Mouse (Mus musculus) neural tube, embryonic 15.5 days (tissue): ENCODE measurements around the gene D5Ertd579e. TPM values are rescaled to one million over a fixed set of nuclear protein-coding genes. Genes with fewer than 3 reads are reported as not detected.
A peak's percentile ranks its signal among the peaks of the same experiment; 100 is the strongest.

ENCODE experiments used
- ATAC-seq: fragments of 200-750 bp; cut with Nextera tagmentation; 2 replicates; pipeline ENCODE4 v1.8.0; 2017; ENCODE audit warnings: mild to moderate bottlenecking, moderate TSS enrichment, moderate library complexity; ENCODE audit not compliant: low FRiP score
- H3K27ac ChIP-seq: fragments of 300-500 bp; sonication (generic); replicated peaks from 2 replicates; pipeline ENCODE4 v1.5.1; 2015; ENCODE audit warnings: mild to moderate bottlenecking, inconsistent platforms
- H3K27me3 ChIP-seq: fragments of 300-500 bp; sonication (generic); replicated peaks from 2 replicates; pipeline ENCODE4 v1.6.1; 2015; ENCODE audit warnings: inconsistent platforms
- H3K36me3 ChIP-seq: fragments of 300-500 bp; sonication (generic); 2 replicates; pipeline ENCODE4 v1.6.1; 2015; ENCODE audit warnings: inconsistent platforms
- H3K4me1 ChIP-seq: fragments of 300-500 bp; sonication (generic); 2 replicates; pipeline ENCODE4 v1.6.1; 2015; ENCODE audit warnings: inconsistent platforms
- H3K4me2 ChIP-seq: fragments of 300-500 bp; sonication (generic); 2 replicates; pipeline ENCODE4 v1.6.1; 2015; ENCODE audit warnings: inconsistent platforms, mild to moderate bottlenecking, moderate library complexity
- H3K4me3 ChIP-seq: fragments of 300-500 bp; sonication (generic); replicated peaks from 2 replicates; pipeline ENCODE4 v1.5.1; 2015; ENCODE audit warnings: mild to moderate bottlenecking, inconsistent platforms
- H3K9ac ChIP-seq: fragments of 300-500 bp; sonication (generic); replicated peaks from 2 replicates; pipeline ENCODE4 v1.6.1; 2015; ENCODE audit warnings: mild to moderate bottlenecking, inconsistent platforms
- H3K9me3 ChIP-seq: fragments of 300-500 bp; sonication (generic); replicated peaks from 2 replicates; pipeline ENCODE4 v1.6.1; 2016; ENCODE audit warnings: inconsistent platforms
- WGBS: fragments of 180-500 bp; shearing (Covaris S2); methylation state at CpG from one replicate; pipeline ENCODE4 v1.1.7; 2015; ENCODE audit warnings: mixed read lengths; 5-methylcytosine and 5-hydroxymethylcytosine counted together
- polyA plus RNA-seq: library from polyadenylated mRNA; unstranded; fragments of >200 nt; fragmentation: Nextera tagmentation; extraction: Ambion mirVana; gene quantifications from 2 replicates; pipeline ENCODE4 v1.2.1, GENCODE M21; 2015

Gene D5Ertd579e
- polyA plus RNA-seq: 26.6 and 29.1 TPM in 2 replicates

DNA sequence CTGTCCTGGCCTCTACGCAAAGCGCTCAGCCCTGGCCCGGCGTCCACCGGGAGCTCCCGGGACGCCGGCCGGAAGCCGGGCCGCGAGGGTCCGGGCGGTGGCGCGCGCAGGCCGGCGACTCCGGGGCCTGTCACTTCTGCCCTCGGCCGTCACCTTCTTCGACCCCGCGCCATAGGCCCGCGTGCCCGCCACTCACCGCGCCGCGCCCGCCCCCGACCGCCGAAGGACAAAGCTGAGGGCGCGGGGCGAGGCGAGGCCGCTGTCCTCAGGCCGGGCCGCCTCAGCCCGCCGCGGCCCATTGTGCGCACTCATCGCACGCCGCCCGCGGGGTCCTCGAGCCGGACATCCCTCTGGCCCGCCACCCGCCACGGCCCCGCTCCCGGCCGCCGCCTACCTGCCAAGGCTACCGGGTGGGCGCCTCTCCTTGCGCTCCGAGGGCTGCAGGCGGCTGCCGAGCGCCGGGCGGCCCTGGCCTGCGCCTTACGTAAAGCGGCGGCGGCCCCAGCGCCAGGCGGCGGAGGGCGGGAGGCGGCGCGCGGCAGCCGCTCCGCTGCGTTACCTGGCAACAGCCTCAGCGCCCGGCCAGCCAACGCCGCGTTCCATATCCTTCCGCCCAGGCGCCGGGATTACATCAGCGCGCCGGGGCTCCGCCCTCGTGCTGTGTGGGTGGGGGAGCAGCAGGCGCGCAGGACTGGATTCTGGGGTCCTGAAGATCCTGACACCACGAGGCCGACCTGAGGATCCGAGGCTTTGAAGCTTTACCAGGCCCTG lies at the start of gene D5Ertd579e:
Gene D5Ertd579e, minus strand, starts transcription at position 564 of the 771 bp plus-strand sequence.
- WGBS: under 1% methylated on average over 67 of the region's 104 CpGs

DNA sequence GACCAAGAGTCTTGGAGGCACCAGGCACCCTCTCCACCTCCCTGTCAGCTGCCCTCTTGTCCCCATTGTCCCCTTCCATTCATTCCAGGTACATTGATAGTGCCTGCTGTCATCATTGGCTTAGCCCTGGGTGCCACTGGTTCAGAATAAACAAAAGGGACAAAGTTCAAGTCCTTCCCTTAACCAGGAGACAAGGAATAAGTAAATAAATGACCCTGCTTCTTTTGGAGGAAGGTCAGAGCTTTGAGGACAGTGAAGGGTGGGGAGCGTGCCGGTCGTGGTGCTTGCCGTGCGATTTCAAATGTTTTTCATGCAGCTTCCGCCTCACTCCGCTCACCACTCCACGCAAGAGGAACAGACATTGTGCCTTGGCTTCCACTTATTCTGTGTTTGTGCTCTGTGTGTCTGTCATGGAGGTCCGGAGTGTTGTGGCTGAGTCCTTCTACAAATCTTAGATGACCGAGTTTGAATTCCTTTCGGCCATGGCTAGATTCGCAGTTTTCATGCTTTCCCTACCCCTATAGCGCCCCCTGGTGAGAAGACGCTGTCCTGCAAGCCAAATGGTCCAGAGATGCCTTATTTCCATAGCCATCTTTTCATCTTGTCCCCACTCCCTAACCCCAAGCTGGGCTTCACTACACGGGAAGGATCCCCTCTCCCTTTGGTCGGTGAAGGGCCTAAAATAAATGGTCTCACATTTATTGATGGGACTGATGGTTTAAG lies 46.5 kb upstream of the D5Ertd579e start:
- Histone ChIP-seq H3K9ac (no peak overlapping the region), H3K4me3 (no peak overlapping the region), H3K36me3 (no peaks in the 10 kb centered on the region), H3K4me1 (peaks cover 13% of the 10 kb centered on the region), H3K27me3 (no peaks in the 10 kb centered on the region), H3K27ac (no peak overlapping the region), H3K9me3 (no peaks in the 10 kb centered on the region), H3K4me2 (no peak overlapping the region; the same call in 1 of the 2 replicates)
- no peak for ATAC-seq
- WGBS: 41% methylated on average over 16 of the region's 16 CpGs

More for the DNA sequence above, at the start of gene D5Ertd579e:
- H3K27ac ChIP-seq: peak within 1 kb of the TSS; percentile 93
- H3K36me3 ChIP-seq: no peaks in the 10 kb centered on the region
- peak within 1 kb of the TSS; percentile 90 for H3K4me2 ChIP-seq
- H3K9ac ChIP-seq: peak within 1 kb of the TSS; percentile 92
- no peaks in the 10 kb centered on the region for H3K9me3 ChIP-seq
- H3K4me1 ChIP-seq: peaks cover 33% of the 10 kb centered on the region
- ATAC-seq: peak; percentile 95
- peak within 1 kb of the TSS; percentile 79 for H3K4me3 ChIP-seq
- H3K27me3 ChIP-seq: no peaks in the 10 kb centered on the region

DNA sequence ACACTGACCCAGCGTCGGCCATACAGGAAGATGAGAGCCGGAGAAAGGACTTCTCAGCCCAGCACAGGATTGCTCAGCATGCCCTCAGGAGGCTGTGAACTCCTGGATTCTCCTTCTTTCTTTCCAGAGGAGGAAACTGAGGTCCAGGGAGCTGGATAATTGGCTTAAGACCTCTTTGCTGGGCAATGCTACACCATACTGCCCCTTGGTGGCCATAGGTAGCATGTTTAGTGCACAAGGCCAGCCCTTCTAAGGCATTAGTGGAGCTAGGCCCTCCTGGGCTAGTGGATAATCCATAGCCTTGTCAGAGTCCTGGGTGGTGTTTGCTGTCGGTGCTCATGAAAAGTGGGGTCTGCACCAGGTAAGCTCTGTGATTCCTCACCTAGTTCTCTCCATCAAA lies 44.0 kb upstream of the D5Ertd579e start:
- ATAC-seq: no peak
- Histone ChIP-seq H3K36me3 (no peaks in the 10 kb centered on the region), H3K27me3 (0 out of 2 replicates have a peak, but pooled peaks cover 3% of the 10 kb centered on the region), H3K4me3 (no peak overlapping the region), H3K9ac (no peak overlapping the region), H3K4me1 (no peaks in the 10 kb centered on the region; the same call in 1 of the 2 replicates), H3K27ac (no peak overlapping the region), H3K4me2 (no peak overlapping the region), H3K9me3 (no peaks in the 10 kb centered on the region)
- 66% methylated on average over 4 of the region's 4 CpGs for WGBS

DNA sequence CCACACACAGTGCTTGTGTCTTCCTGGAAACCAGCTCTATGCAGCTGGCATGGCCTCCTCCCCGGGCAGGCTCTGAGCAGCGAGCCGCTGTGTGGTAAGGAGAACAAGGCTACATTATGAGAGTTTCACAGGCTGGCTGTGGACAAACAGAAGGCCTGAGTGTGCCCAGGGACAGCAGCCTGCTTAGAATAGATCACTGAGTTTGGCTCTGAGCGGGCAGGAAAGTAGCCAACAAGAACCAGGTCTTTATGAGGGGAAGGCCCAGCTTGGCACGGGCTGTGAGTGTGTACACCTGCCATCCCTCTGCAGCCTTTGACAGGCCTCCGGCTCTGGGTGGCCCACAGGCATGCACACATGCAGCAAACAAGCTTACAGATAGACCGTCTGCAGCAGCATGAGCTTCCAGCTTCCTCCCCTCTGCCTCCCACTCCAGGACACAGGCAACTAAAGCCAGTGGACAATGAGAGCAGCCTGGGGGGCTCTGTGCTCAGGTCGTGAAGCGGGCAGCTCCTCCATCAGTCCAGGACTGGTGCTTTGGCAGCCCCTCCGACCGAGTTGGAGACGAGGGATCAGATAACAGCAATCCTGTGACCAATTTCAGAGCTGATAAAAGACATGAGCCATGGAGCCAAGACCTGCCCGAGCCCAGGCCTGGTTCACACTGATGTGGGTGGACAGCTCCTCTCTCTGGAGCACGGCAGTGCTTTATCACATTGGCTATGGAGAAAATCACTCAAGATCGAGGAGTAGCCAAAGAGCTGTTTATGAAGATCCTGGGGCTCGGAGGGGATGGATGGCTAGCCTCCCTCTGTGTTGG lies 43.2 kb upstream of the D5Ertd579e start:
- H3K4me2 ChIP-seq: no peak overlapping the region
- peak; percentile 83 for ATAC-seq
- no peaks in the 10 kb centered on the region for H3K36me3 ChIP-seq
- WGBS: 65% methylated on average over 16 of the region's 16 CpGs
- H3K4me1 ChIP-seq: no peaks in the 10 kb centered on the region; the same call in 1 of the 2 replicates
- H3K4me3 ChIP-seq: no peak overlapping the region
- H3K27ac ChIP-seq: peak overlapping the region; percentile 60
- H3K9me3 ChIP-seq: no peaks in the 10 kb centered on the region
- 0 out of 2 replicates have a peak, but pooled peaks cover 3% of the 10 kb centered on the region for H3K27me3 ChIP-seq
- no peak overlapping the region for H3K9ac ChIP-seq

GRCm38 (mm10) chr5:36737765-36738164 lies 41.9 kb upstream of the D5Ertd579e start:
- WGBS: 62% methylated on average over 4 of the region's 4 CpGs
- no peak overlapping the region for H3K4me2 ChIP-seq
- H3K36me3 ChIP-seq: no peaks in the 10 kb centered on the region
- no peak overlapping the region for H3K4me3 ChIP-seq
- H3K27me3 ChIP-seq: peaks cover 3% of the 10 kb centered on the region; the same call in 1 of the 2 replicates
- H3K9me3 ChIP-seq: no peaks in the 10 kb centered on the region
- no peaks in the 10 kb centered on the region; the same call in 1 of the 2 replicates for H3K4me1 ChIP-seq
- H3K27ac ChIP-seq: no peak overlapping the region
- no peak for ATAC-seq
- no peak overlapping the region for H3K9ac ChIP-seq

GRCm38 (mm10) chr5:36736009-36736408 lies 40.2 kb upstream of the D5Ertd579e start:
- H3K9ac ChIP-seq: no peak overlapping the region
- H3K4me3 ChIP-seq: no peak overlapping the region
- H3K4me2 ChIP-seq: no peak overlapping the region
- H3K27me3 ChIP-seq: peaks cover 3% of the 10 kb centered on the region; the same call in 1 of the 2 replicates
- no peaks in the 10 kb centered on the region for H3K4me1 ChIP-seq
- no peaks in the 10 kb centered on the region for H3K9me3 ChIP-seq
- no peak overlapping the region for H3K27ac ChIP-seq
- no peak for ATAC-seq
- 79% methylated on average over 8 of the region's 8 CpGs for WGBS
- H3K36me3 ChIP-seq: no peaks in the 10 kb centered on the region

GRCm38 (mm10) chr5:36735106-36735505 lies 39.3 kb upstream of the D5Ertd579e start:
- peaks cover 3% of the 10 kb centered on the region; the same call in 1 of the 2 replicates for H3K27me3 ChIP-seq

DNA sequence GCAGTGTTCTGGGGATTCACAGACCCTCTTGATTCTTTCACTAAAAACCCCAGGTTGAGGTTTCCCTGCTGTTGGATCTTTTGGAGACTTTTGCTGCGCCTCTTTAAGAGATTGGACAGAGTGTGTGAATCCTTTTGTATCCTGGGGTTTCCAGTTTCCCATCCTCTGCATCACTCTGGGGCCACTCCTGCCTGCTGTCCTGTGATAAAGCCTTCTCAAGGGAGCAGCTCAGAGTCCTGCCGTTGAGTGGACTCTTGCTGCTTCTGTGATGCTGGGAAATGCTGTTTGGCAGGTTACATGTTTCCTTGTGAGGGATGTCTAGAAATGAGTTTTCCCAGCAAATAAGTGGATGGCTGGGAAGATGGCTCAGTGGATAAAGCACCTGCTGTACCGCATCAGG lies 37.6 kb upstream of the D5Ertd579e start:
- Histone ChIP-seq H3K4me2 (no peak overlapping the region), H3K27ac (no peak overlapping the region), H3K4me1 (no peaks in the 10 kb centered on the region), H3K9me3 (no peaks in the 10 kb centered on the region), H3K9ac (no peak overlapping the region), H3K36me3 (no peaks in the 10 kb centered on the region), H3K4me3 (no peak overlapping the region), H3K27me3 (peaks cover 3% of the 10 kb centered on the region; the same call in 1 of the 2 replicates)
- no peak for ATAC-seq
- WGBS: 80% methylated on average over 3 of the region's 3 CpGs

More at GRCm38 (mm10) chr5:36735106-36735505, 39.3 kb upstream of the D5Ertd579e start:
- H3K36me3 ChIP-seq: no peaks in the 10 kb centered on the region
- no peaks in the 10 kb centered on the region for H3K9me3 ChIP-seq
- ATAC-seq: no peak
- H3K4me2 ChIP-seq: no peak overlapping the region
- no peak overlapping the region for H3K9ac ChIP-seq
- H3K4me1 ChIP-seq: no peaks in the 10 kb centered on the region
- no peak overlapping the region for H3K4me3 ChIP-seq
- WGBS: 88% methylated on average over 6 of the region's 6 CpGs
- no peak overlapping the region for H3K27ac ChIP-seq

GRCm38 (mm10) chr5:36731901-36732652 lies 36.3 kb upstream of the D5Ertd579e start:
- no peak for ATAC-seq
- no peaks in the 10 kb centered on the region for H3K36me3 ChIP-seq
- H3K9ac ChIP-seq: no peak overlapping the region
- no peak overlapping the region for H3K27ac ChIP-seq
- H3K9me3 ChIP-seq: no peaks in the 10 kb centered on the region
- H3K4me2 ChIP-seq: no peak overlapping the region
- no peak overlapping the region for H3K4me3 ChIP-seq
- no peaks in the 10 kb centered on the region for H3K4me1 ChIP-seq
- 81% methylated on average over 7 of the region's 7 CpGs for WGBS
- peaks cover 3% of the 10 kb centered on the region; the same call in 1 of the 2 replicates for H3K27me3 ChIP-seq

- WGBS: 69% methylated on average over 3 of the region's 3 CpGs
- no peaks in the 10 kb centered on the region for H3K9me3 ChIP-seq
- no peak overlapping the region for H3K4me3 ChIP-seq
- H3K4me2 ChIP-seq: no peak overlapping the region
- peaks cover 3% of the 10 kb centered on the region; the same call in 1 of the 2 replicates for H3K27me3 ChIP-seq
- H3K4me1 ChIP-seq: no peaks in the 10 kb centered on the region
- no peaks in the 10 kb centered on the region for H3K36me3 ChIP-seq
- no peak overlapping the region for H3K9ac ChIP-seq
- H3K27ac ChIP-seq: no peak overlapping the region
- no peak for ATAC-seq
These were observed 34.9 kb upstream of the D5Ertd579e start for GRCm38 (mm10) chr5:36730689-36731088.
